Mouse (Mus musculus) erythroblast, embryonic 14.5 days (primary cell): Measurements from ENCODE around the gene Bmp8a.

Experiments used
- GATA1 ChIP-seq: IDR thresholded peaks from 2 replicates; pipeline ENCODE4 v1.6.1; 2012; ENCODE audit warnings: low read length, inconsistent platforms, mixed read lengths
- TAL1 ChIP-seq: IDR thresholded peaks from 3 replicates; pipeline ENCODE4 v1.6.1; 2012; ENCODE audit warnings: low read length, inconsistent platforms, mixed read lengths

GRCm38 (mm10) chr4:123363555-123363954 is 20.5 kb upstream of the Bmp8a start:
- no peak for TF ChIP-seq GATA1
- TF ChIP-seq TAL1: no peak
